Mouse (Mus musculus) ZHBTc4 (cell line): ENCODE results near the gene Rras.

ENCODE experiments used
- DNase-seq: peaks from one replicate; pipeline ENCODE4 v3.0.0-alpha.2; 2011; ENCODE audit warnings: low read depth, low spot score

The Rras gene

DNA sequence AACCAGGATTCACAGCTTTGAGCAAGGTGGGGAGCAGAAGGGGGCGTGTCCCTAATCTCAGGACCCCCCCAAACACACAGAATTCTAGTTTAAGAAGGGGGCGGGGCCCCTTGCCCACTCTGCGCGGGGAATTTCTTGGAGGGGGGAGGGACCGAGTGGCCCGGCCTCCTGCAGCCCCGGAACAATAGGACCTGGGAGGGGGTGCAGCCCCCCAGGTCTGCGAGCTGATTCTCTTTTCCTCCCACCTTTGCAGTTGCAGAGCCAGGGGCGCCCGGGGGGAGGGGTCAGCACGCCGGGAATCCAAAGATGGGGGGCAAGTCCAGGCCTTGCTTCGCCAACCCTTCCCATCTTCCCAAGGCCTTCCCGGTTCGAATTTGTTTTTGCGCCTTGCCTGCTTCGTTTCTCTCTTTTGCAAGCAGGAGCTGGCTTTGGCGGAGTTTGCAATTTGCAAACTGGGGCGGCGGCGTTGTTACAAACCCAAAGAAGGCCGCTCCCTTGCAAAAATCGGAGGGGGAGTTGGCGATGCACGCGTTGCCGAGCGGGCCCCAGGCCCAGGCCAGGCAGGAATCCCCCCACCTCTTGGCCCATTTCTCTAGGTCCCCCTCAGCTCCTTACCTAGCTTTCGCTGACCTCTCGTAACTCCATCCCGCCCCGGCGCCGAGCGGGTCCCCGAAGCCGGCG lies 34.6 kb downstream of the Rras start:
- peak; percentile 72 for DNase-seq

DNA sequence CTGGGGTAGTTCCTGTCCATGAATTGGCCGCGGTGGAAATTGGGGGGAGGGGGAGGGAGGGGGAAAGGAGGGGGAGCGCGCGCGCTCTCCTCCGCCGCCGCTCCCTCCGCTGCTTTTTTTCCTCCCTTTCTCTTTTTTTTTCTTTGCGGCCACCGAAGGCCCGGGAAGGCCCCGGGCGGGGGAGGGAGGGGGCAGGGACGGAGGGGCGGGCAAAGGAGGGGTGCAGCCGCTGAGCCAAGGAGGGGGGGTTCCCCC lies 35.0 kb downstream of the Rras start, which contains the start of gene Prr12:
Prr12 (minus strand) TSS at position 20 of the 255 bp plus-strand sequence.
- no peak for DNase-seq

DNA sequence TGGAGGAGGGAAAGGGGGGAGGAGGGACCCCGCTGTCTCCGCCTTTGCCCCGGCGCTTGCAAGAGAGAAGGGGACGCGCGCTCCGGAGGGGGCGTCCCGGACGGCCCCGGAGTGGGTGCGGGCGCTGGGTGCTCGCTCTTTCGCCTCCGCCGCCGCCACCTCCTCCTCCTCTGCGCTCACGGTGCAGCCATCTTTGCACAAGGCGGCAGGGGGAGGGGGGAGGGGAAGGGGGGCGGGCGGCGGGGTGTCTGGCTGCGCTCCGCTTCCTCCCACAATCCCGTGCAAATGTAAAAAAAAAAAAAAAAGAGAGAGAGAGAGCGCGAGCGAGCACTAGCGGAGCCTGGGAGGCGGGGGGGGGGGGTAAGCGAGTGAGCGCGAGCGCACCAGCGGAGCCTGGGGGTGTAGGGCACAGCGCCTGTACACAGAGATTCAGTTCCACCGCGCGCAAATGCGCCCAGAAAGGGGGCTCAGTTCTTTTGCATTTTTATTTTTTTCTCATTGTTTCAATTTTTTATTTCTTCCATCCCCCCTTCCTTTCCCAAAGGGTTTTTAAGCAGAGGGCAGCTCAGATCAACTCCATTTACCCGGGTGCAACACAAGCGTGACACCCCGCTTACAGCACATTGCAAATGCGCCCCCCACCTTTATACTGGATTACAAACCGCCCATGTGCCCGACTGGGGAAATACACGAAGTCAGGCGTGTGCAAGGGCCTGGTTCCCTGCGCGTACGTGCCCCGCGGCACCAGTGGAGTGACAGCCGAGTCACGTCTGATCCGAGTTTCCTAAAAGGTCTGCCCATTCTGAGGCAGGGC lies 35.6 kb downstream of the Rras start:
- peak; percentile 80 for DNase-seq

DNA sequence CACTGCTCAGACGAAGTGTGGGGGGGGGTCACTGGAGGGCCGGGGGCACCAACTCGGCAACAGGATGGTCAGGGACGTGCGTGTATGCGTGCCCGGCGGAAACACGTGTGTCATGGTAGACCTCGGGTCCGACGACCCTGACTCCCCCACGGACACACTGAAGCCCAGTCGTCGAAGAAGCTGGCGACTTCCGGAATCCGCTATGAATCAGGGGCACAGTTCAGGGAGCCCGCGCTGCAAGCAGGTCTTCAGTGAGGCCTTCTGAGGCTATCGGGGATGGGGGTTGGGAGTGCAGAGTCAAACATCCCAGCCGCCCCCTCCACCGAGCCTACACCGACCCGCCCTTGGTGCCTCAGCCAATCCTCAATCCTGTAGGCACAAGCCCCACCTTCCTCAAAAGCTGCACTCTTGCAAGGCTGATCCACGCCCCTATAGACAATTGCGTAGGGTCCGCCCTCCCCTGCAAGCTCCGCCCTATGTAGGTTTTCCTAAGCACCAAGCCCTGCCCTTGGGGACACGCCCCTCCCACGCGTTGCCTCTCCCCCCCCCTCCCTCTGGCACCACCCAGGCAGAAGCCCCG lies 36.3 kb downstream of the Rras start:
- peak; percentile 100 for DNase-seq

- DNase-seq, result no peak
Measured at GRCm38 (mm10) chr7:45056329-45056971, 38.7 kb downstream of the Rras start.

- DNase-seq, result no peak
Measured at GRCm38 (mm10) chr7:45056972-45057348, 39.2 kb downstream of the Rras start.

GRCm38 (mm10) chr7:45058607-45059571 lies 41.1 kb downstream of the Rras start:
- DNase-seq, result no peak

- DNase-seq, result no peak
Measured at GRCm38 (mm10) chr7:45060632-45061122, 42.9 kb downstream of the Rras start.

DNA sequence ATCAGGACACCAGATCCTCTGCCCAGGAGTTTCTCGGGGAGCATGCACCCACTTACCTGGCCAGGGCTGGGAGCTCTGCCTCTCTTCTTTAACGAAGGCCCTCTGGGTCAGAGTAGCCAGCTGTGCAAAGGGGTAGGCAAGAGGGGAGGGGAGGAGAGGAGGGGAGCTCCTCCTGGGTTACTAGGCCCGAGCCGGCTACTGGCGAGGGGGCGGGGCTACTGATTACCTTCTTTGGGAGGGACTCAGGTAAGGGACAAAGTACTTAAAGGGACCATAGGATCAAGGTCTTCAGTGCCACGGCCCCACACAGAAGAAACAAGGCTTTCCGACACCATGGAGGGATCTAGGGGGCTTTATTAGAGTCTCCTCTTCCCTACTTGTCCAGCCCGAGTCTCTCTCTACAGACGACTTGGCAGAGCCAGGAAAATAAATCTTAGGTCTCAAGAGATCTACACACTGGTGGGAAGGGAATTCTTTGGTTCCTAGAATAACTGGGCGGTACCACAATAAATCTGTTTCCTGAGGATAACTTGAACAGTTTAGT lies 43.8 kb downstream of the Rras start:
- peak; percentile 65 for DNase-seq

DNA sequence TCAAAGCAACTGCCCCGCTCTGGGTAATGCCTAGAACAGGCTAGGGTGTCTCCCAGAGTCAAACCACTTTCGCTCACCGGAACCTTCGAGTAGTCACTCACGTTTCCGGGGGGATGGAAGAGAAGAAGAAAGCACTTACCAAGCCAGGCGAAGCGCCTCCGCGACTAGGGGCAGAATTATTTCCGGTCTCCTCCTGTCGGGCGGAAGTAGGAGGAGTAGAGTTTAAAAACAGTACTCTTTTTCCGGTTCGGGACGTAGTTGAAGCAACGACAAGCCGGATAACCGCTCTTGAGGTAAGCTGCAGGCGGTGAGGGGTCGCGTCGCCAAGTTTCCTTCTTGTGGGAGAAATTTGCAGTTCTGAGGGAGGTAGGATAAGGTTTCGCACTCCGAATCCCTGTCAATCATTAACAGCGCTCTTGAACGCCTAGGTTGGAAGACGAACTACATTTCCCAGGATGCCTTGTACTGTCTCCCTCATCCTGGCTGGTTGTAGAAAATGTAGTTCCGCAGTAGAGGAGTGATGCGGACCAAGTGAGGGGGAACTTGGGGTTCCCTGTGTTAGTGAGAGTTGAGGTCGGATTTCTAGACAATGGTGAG lies 44.6 kb downstream of the Rras start, which contains the start of the genes Nosip and Prrg2:
Nosip (plus strand) TSS at position 191 of the 597 bp plus-strand sequence.
Prrg2 (minus strand) TSS at position 439 of the 597 bp plus-strand sequence.
- peak; percentile 98 for DNase-seq

DNA sequence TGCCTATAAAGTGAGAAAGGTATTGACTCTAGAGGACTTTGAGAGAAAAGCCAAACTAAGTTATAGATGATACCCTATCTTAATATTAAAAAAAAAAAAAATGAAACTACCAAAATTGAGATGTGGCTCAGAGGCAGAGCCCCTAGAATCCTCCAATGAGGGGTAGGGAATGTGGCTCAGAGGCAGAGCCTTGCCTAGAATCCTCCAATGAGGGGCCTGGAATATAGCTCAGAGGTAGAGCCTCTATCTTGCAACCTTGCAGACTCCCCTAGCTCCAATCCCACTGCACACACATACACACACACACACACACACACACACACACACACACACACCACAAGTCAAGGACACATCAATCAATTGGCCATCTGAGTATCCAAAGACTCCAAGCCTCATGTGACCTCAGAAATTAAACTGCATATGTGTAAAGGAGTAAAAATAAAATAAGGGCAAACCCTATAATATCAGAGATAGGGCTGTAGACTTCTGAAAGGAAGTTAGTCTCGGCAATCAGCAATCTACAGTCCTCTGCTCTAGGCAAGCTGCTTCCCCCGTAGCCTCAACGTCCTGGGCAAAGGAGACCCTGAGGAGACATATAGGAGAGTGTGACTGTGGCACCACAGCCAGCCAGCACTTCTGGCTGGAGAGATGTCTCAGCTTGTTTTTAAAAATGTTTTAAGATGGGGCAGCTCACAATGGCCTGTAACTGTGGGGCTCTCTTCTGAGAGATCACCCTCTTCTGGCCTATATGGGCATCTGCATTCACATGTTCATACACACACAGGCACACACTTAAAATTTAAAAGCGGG lies 49.6 kb downstream of the Rras start:
- DNase-seq, result no peak

DNA sequence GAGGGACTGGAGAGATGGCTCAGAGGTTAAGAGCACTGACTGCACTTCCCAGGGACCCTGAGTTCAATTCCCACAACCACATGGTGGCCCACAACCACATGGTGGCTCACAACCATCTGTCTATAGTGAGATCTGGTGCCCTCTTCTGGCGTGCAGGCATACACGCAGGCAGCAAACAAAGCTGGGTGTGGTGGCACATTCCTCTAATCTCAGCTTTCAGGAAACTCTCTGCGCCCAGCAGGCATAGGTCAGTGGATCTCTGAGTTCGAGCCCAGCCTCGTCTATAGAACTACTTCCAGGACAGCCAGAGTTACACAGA lies 50.2 kb downstream of the Rras start:
- peak; percentile 94 for DNase-seq

- no peak for DNase-seq
Measured at GRCm38 (mm10) chr7:45069671-45070070, 51.9 kb downstream of the Rras start.
